Mouse (Mus musculus): ENCODE results near the gene Srp72. TPM values are rescaled to one million over a fixed set of nuclear protein-coding genes. Genes with fewer than 3 reads are reported as not detected.

The Srp72 gene
- polyA plus RNA-seq, 2 experiments: 96.8 to 102 TPM

- no peak within 1 kb of the TSS for H3K9ac ChIP-seq (ENCODE audit: low read depth, low read length, severe bottlenecking)
- H3K27me3 ChIP-seq (ENCODE audit: control insufficient read depth, insufficient read depth, low read length): no peaks in the 10 kb centered on the region
- peaks cover 11% of the 10 kb centered on the region for H3K36me3 ChIP-seq (ENCODE audit: control insufficient read depth, insufficient read depth, low read length)
- no peak for ATAC-seq (ENCODE audit: low FRiP score, low read depth)
- WGBS: 90% methylated on average over 6 of the region's 6 CpGs
- H3K4me2 ChIP-seq (replicated peaks; ENCODE audit: low read depth, low read length, severe bottlenecking): no peak within 1 kb of the TSS
- no peak for DNase-seq (ENCODE audit: low spot score)
- H3K27ac ChIP-seq (replicated peaks; ENCODE audit: low read depth, low read length): no peak within 1 kb of the TSS
- no peaks in the 10 kb centered on the region for H3K9me3 ChIP-seq (ENCODE audit: control insufficient read depth, low read length)
- no peaks in the 10 kb centered on the region for H3K4me1 ChIP-seq (ENCODE audit: control insufficient read depth, insufficient read depth, low read length)
- H3K4me3 ChIP-seq (replicated peaks; ENCODE audit: low read length): no peak within 1 kb of the TSS
- TF ChIP-seq POLR2A (IDR thresholded peaks at IDR 0.05; ENCODE audit: borderline replicate concordance, extremely low read depth, insufficient read depth, insufficient read length): no peak
Observed at GRCm38 (mm10) chr5:77004051-77004821, 29.8 kb downstream of the Srp72 start, which contains the start of gene Arl9. Gene Arl9 (plus strand): TSS chr5:77004055.

- Histone ChIP-seq H3K9me3 (ENCODE audit: control insufficient read depth, low read length) (no peaks in the 10 kb centered on the region), H3K4me3 (replicated peaks; ENCODE audit: low read length) (no peak overlapping the region), H3K27me3 (ENCODE audit: control insufficient read depth, insufficient read depth, low read length) (no peaks in the 10 kb centered on the region), H3K9ac (ENCODE audit: low read depth, low read length, severe bottlenecking) (no peak overlapping the region), H3K4me2 (replicated peaks; ENCODE audit: low read depth, low read length, severe bottlenecking) (no peak overlapping the region), H3K36me3 (ENCODE audit: control insufficient read depth, insufficient read depth, low read length) (no peaks in the 10 kb centered on the region), H3K4me1 (ENCODE audit: control insufficient read depth, insufficient read depth, low read length) (no peaks in the 10 kb centered on the region), H3K27ac (replicated peaks; ENCODE audit: low read depth, low read length) (no peak overlapping the region)
- TF ChIP-seq POLR2A (IDR thresholded peaks at IDR 0.05; ENCODE audit: borderline replicate concordance, extremely low read depth, insufficient read depth, insufficient read length): no peak
- no peak for DNase-seq (ENCODE audit: low spot score)
- ATAC-seq (ENCODE audit: low FRiP score, low read depth): no peak
- 90% methylated on average over 9 of the region's 9 CpGs for WGBS
Observed at GRCm38 (mm10) chr5:77010352-77010751, 35.9 kb downstream of the Srp72 start.

- H3K27ac ChIP-seq (replicated peaks; ENCODE audit: low read depth, low read length): no peak overlapping the region
- no peak overlapping the region for H3K4me2 ChIP-seq (replicated peaks; ENCODE audit: low read depth, low read length, severe bottlenecking)
Observed at GRCm38 (mm10) chr5:77011082-77011481, 36.6 kb downstream of the Srp72 start.

DNA sequence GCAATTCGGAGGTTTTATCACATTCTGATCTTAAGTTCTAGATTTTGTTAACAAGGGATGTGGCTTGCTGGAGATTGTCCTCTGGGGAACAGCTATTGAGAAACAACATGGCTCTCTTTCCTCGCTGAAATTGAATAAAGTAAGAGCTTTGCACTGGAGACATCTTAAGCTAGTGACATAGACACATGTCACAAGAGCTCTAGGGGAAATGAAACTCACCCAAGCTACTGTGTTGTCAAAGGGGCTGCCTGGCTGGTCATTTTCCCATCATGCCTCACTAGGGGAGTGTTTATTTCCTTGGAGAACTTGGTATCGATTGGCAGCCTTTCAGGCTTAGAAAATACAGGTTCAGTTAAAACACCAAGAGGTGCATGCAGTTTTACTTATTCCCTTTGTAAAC is 38.7 kb downstream of the Srp72 start:
- Histone ChIP-seq H3K9ac (ENCODE audit: low read depth, low read length, severe bottlenecking) (no peak overlapping the region), H3K4me1 (ENCODE audit: control insufficient read depth, insufficient read depth, low read length) (no peaks in the 10 kb centered on the region), H3K27me3 (ENCODE audit: control insufficient read depth, insufficient read depth, low read length) (peaks cover 5% of the 10 kb centered on the region; the same call in 1 of the 2 replicates), H3K9me3 (ENCODE audit: control insufficient read depth, low read length) (no peaks in the 10 kb centered on the region), H3K4me3 (replicated peaks; ENCODE audit: low read length) (no peak overlapping the region), H3K36me3 (ENCODE audit: control insufficient read depth, insufficient read depth, low read length) (no peaks in the 10 kb centered on the region), H3K4me2 (replicated peaks; ENCODE audit: low read depth, low read length, severe bottlenecking) (no peak overlapping the region), H3K27ac (replicated peaks; ENCODE audit: low read depth, low read length) (no peak overlapping the region)
- no peak for TF ChIP-seq POLR2A (IDR thresholded peaks at IDR 0.05; ENCODE audit: borderline replicate concordance, extremely low read depth, insufficient read depth, insufficient read length)
- DNase-seq (ENCODE audit: low spot score): no peak
- 69% methylated on average over 3 of the region's 3 CpGs for WGBS
- no peak for ATAC-seq (ENCODE audit: low FRiP score, low read depth)

More at GRCm38 (mm10) chr5:77011082-77011481, 36.6 kb downstream of the Srp72 start:
- TF ChIP-seq POLR2A (IDR thresholded peaks at IDR 0.05; ENCODE audit: borderline replicate concordance, extremely low read depth, insufficient read depth, insufficient read length): no peak
- Histone ChIP-seq H3K9me3 (ENCODE audit: control insufficient read depth, low read length) (no peaks in the 10 kb centered on the region), H3K9ac (ENCODE audit: low read depth, low read length, severe bottlenecking) (no peak overlapping the region), H3K36me3 (ENCODE audit: control insufficient read depth, insufficient read depth, low read length) (no peaks in the 10 kb centered on the region), H3K4me1 (ENCODE audit: control insufficient read depth, insufficient read depth, low read length) (no peaks in the 10 kb centered on the region), H3K27me3 (ENCODE audit: control insufficient read depth, insufficient read depth, low read length) (0 out of 2 replicates have a peak, but pooled peaks cover under 1% of the 10 kb centered on the region), H3K4me3 (replicated peaks; ENCODE audit: low read length) (no peak overlapping the region)
- WGBS: 64% methylated on average over 3 of the region's 3 CpGs
- ATAC-seq (ENCODE audit: low FRiP score, low read depth) (no peak), DNase-seq (ENCODE audit: low spot score) (no peak)

GRCm38 (mm10) chr5:77015544-77016482 is 41.3 kb downstream of the Srp72 start, which contains the start of gene Thegl:
Gene Thegl (plus strand): TSS chr5:77016023.
- WGBS: 12% methylated on average over 57 of the region's 57 CpGs
- Histone ChIP-seq H3K4me2 (replicated peaks; ENCODE audit: low read depth, low read length, severe bottlenecking) (peak within 1 kb of the TSS; percentile 78), H3K4me3 (replicated peaks; ENCODE audit: low read length) (peak within 1 kb of the TSS; percentile 49), H3K9me3 (ENCODE audit: control insufficient read depth, low read length) (no peaks in the 10 kb centered on the region), H3K27me3 (ENCODE audit: control insufficient read depth, insufficient read depth, low read length) (peaks cover 5% of the 10 kb centered on the region; the same call in 1 of the 2 replicates), H3K36me3 (ENCODE audit: control insufficient read depth, insufficient read depth, low read length) (no peaks in the 10 kb centered on the region), H3K27ac (replicated peaks; ENCODE audit: low read depth, low read length) (no peak within 1 kb of the TSS), H3K4me1 (ENCODE audit: control insufficient read depth, insufficient read depth, low read length) (no peaks in the 10 kb centered on the region), H3K9ac (ENCODE audit: low read depth, low read length, severe bottlenecking) (peak within 1 kb of the TSS; percentile 34)
- no peak for TF ChIP-seq POLR2A (IDR thresholded peaks at IDR 0.05; ENCODE audit: borderline replicate concordance, extremely low read depth, insufficient read depth, insufficient read length)
- peak; percentile 93 for ATAC-seq (ENCODE audit: low FRiP score, low read depth)
- DNase-seq (ENCODE audit: low spot score): peak; percentile 84

Measured in limb, embryonic 14.5 days (tissue).